18 mouse cellular contexts compared by ENCODE assay signal in genomic region chr3:70803885-70804284, GRCm38 (mm10).
"Had no signal": no experiment of that assay in that cellular context is flagged by ENCODE, and none has a peak within 500 bp of the region (broad histone marks: within the 10 kb centered on the region; RNA-seq: fewer than 3 reads in every experiment).

No protein-coding gene starts in this region.

- H3K9ac ChIP-seq: limb, embryonic 12.5 days; liver, embryonic 13.5 days; liver, postnatal 0 days; lung, embryonic 15.5 days; midbrain, embryonic 15.5 days; neural tube, embryonic 13.5 days; stomach, embryonic 15.5 days had no signal

- ATAC-seq: liver, postnatal 0 days; midbrain, embryonic 15.5 days had no signal

- H3K4me2 ChIP-seq: limb, embryonic 12.5 days; liver, embryonic 13.5 days; lung, embryonic 15.5 days; midbrain, embryonic 11.5 days; midbrain, embryonic 15.5 days; neural tube, embryonic 13.5 days; stomach, embryonic 15.5 days had no signal

- H3K4me3 ChIP-seq: limb, embryonic 12.5 days; liver, embryonic 13.5 days; lung, embryonic 15.5 days; midbrain, embryonic 15.5 days; neural tube, embryonic 13.5 days; stomach, embryonic 15.5 days had no signal

- H3K9me3 ChIP-seq: limb, embryonic 12.5 days; liver, embryonic 13.5 days; lung, embryonic 15.5 days; midbrain, embryonic 15.5 days; neural tube, embryonic 13.5 days; stomach, embryonic 15.5 days had no signal

- DNase-seq: kidney, adult 9 months; kidney, postnatal 36 days; liver; liver, embryonic 13.5 days; liver, postnatal 0 days; lung, postnatal 14 days; retina, postnatal 1 day; right cerebral cortex, postnatal 4 days; spleen, adult 18-20 months; thymus, adult 2 months; thymus, postnatal 25 days had no signal

- H3K27me3 ChIP-seq: limb, embryonic 12.5 days; liver, embryonic 13.5 days; lung, embryonic 15.5 days; midbrain, embryonic 15.5 days; neural tube, embryonic 13.5 days; stomach, embryonic 15.5 days had no signal

- H3K4me1 ChIP-seq: limb, embryonic 12.5 days; liver, embryonic 13.5 days; lung, embryonic 15.5 days; neural tube, embryonic 13.5 days; stomach, embryonic 15.5 days had no signal

- H3K36me3 ChIP-seq: limb, embryonic 12.5 days; liver, embryonic 13.5 days; lung, embryonic 15.5 days; midbrain, embryonic 15.5 days; neural tube, embryonic 13.5 days; stomach, embryonic 15.5 days had no signal

- H3K27ac ChIP-seq: kidney, postnatal 0 days; limb, embryonic 12.5 days; liver, embryonic 13.5 days; lung, embryonic 15.5 days; midbrain, embryonic 15.5 days; neural tube, embryonic 13.5 days; stomach, embryonic 15.5 days had no signal
